Mouse (Mus musculus): ENCODE measurements around the gene Msi2.

GRCm38 (mm10) chr11:88538710-88539340 is 179.5 kb downstream of the Msi2 start:
- TF ChIP-seq CTCF (conservative IDR thresholded peaks at IDR 0.05; ENCODE audit: low read length), result no peak
- TF ChIP-seq NANOG (IDR thresholded peaks at IDR 0.05; ENCODE audit: borderline replicate concordance, low read length), result no peak
- TF ChIP-seq POU5F1 (IDR thresholded peaks at IDR 0.05; ENCODE audit: borderline replicate concordance, low read length), result no peak

All from E14TG2a.4 (cell line).